Mouse (Mus musculus) embryo, embryonic 9.5 days (tissue): ENCODE measurements around the gene Hist1h2ag.

Experiments
- DNase-seq: peaks from one replicate; pipeline ENCODE4 v3.0.0-alpha.2; 2017; ENCODE audit errors: extremely low spot score

The Hist1h2ag gene

DNA sequence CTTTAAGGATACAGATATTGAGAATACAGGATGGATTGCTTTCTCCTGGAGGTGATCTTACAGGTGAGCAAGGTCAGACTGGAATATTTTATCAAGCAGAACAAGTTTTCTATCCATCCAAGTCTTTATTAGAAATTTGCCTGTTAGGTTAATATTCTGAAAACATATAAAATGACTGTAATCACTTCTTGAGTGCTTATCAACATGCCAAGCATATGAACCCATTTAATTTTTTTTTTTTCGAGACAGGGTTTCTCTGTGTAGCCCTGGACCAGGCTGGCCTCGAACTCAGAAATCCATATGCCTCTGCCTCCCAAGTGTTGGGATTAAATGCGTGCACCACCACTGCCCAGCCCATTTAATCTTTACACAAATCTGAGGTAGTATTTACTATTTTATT lies 5.8 kb downstream of the Hist1h2ag start:
- DNase-seq: no peak

GRCm38 (mm10) chr13:22036149-22036956 lies 6.4 kb downstream of the Hist1h2ag start:
- peak; percentile 82 for DNase-seq

GRCm38 (mm10) chr13:22035267-22036148 lies 7.2 kb downstream of the Hist1h2ag start, which contains the start of the genes Hist1h2ah and Hist1h2bk:
TSS of gene Hist1h2ah (minus strand) at chr13:22035568.
TSS of gene Hist1h2bk (plus strand) at chr13:22035870.
- peak; percentile 97 for DNase-seq

DNA sequence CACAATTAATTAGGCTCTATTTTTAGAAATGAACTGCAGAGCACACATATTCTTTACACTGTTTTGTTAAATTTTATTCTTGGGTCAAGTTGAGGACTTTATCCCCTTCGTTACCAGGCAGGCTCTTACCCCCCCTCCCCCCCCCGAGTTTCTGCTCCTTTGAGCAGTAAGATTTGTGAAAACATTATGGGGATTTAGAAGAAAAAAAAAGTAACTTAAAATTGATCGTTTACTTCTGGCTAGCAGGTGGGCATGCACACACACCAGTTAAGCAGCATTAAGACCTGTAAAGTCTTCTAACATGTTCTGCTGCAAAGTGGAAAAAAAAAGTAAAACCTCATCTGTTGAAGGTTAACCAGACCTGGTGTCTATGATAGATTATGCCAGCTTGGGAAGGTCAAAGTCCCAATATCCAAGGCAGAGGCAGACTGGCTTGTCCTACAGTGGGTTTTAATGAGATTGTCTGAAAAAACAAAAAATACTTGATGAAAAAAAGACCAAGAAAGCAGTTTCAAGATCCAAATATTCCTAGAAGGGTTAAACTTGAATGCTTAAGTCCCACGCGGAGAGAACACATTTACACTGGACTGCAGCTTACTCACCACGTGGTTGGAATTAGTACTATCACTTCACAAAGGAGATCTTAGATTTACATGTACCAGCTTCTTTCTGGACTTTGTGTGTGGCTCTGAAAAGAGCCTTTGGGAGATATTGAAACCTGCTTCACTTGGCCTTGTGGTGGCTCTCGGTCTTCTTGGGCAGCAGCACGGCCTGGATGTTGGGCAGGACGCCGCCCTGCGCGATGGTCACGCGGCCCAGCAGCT lies 8.1 kb downstream of the Hist1h2ag start:
- peak; percentile 74 for DNase-seq

DNA sequence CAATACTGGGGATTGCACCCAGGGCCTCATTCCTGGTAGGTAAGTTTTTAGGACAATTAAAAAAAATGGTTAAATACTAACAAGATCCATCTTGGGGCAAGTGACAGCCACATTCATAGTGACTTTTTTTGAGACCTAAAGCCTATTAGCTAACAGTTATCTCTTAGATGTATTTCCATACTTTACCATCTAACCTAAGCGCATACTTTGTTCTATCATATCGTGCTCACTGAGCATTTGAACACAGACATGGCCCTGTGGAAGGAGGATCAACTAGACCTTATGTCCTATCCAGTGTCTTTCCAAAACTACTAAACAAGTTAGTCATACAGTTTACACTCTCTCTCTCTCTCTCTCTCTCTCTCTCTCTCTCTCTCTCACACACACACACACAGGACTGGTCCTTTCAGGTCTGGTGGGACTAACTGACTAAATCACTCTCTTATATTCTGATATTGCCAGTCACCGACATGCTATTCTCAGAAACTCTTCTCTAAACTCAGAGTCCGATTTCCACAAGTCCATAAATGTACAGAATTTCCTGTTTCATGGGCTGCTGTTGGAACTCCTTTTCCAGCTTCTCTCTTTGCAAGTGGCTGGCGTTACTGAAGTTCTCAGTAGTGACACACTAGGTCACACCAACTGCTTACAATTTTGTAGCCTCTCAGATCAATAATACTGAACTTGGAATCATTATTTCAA lies 8.9 kb downstream of the Hist1h2ag start:
- DNase-seq: peak; percentile 64

DNA sequence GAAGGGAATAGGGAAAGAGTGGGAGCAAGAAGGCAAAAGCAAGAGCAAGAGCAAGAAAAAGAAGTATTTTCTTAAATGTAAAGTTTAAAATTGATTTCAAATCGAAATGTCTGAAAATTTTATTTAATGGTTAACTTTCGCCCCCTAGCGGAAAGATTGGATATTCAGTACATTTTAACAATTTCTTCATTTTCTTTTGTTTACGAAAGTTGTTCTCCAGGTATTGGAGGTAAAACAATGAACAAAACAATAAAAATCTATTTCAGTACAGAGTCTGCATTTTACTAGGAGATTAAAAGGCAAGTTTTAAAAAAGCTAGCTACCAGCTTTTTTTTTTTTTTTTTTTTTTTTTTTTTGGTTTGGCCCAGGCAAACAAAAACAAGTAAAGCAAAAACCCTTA lies 12.3 kb downstream of the Hist1h2ag start:
- DNase-seq: no peak

DNA sequence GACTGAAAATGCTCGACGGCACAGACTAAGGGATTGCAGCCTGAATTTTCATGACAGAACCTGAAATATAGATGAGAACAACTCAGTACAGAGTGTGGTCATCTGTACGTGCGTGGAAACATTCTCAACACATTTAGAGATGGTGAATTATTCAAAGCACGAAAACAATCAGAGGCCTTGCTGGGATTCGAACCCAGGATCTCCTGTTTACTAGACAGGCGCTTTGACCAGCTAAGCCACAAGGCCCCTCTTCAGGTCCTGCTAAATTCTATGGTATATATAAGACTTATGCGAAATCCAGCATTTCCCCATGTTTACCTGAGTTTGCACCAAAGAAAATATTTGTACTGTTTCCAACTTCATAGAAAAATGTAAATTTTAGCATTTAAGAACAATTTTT lies 12.8 kb downstream of the Hist1h2ag start:
- peak; percentile 74 for DNase-seq

GRCm38 (mm10) chr13:22028673-22029460 lies 13.9 kb downstream of the Hist1h2ag start:
- DNase-seq: peak; percentile 96

- DNase-seq: peak; percentile 93
These were observed 16.4 kb downstream of the Hist1h2ag start for GRCm38 (mm10) chr13:22026058-22027031.

- peak; percentile 90 for DNase-seq
These were observed 20.5 kb downstream of the Hist1h2ag start for GRCm38 (mm10) chr13:22022241-22022640.

- peak; percentile 63 for DNase-seq
These were observed 21.2 kb downstream of the Hist1h2ag start for GRCm38 (mm10) chr13:22021581-22021980.

DNA sequence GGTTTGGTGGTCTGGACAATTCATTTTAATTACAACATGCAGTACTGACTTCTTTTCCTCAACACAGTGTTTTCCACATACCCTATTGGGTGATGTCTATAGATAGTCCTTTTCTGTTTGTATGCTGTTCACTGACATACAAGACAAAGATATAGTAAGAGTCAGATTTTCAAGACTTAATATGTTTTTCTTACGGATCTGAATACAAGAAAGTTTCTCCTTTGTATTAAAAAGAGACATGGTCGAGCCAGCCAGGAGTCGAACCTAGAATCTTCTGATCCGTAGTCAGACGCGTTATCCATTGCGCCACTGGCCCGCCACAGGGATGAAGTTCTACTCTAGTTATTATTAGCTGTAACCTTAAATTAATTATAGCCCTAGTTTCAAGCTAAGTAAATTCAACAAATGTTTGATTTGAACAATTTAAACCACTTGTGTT lies 21.8 kb downstream of the Hist1h2ag start:
- peak; percentile 86 for DNase-seq

- DNase-seq: peak; percentile 57
These were observed 22.6 kb downstream of the Hist1h2ag start for GRCm38 (mm10) chr13:22019934-22020835.

DNA sequence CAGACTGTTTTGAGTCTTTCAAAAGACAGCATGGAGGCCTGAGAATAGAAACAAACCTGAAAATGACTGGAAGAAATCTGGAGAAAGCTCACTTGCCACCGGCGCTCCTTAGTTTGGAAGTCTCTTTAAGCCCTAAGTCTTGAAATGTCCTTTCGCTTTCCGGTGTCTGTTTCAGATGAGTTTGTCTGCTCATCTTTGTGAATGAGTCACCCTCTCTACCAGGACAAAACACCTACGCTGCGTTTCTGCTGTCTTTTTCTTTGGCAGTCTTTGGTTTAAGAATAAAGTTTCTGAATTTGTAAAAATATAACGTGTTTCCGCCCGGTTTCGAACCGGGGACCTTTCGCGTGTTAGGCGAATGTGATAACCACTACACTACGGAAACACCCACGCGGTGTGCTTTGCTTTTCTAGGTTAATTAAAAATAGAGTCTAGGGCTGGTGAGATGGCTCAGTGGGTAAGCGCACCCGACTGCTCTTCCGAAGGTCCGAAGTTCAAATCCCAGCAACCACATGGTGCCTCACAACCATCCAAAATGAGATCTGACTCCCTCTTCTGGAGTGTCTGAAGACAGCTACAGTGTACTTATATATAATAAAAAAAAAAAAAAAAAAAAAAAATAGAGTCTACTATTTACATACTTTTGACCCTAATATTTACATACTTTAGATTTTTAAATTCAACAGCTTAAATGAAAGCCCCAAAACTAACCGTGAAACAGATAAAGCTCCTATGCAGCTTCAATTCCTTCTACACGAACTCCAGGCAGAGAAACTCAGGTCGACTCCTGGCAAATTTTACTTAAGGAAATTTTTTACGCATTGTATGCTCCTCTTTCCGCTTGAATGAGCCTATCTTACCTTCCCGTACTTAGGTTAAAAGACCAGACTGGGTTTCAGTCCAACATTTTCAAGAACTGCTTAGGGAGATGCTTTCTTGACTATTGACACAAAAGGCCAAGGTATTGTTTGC lies 27.0 kb downstream of the Hist1h2ag start:
- DNase-seq: peak; percentile 97

DNA sequence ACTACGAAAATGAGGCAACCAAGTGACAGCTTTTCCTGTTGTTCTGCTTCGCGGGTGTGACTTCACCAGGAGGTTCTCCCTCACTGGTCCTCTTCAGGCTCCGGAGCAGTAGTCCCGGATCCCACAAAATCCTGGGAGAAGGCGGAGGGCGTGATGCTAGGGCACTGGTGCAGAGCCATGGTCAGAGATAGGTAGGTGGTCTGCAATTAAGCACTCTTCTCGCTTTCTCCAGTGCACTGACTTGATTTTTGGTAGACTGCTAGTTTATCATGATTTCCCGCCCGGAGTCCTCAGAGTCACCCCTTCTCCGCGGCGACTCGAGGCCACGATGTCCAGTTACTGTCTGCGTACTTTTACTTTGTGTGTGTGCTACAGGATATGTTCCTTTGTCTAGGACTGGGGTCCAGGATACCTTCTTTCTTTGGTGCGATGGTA lies 28.3 kb downstream of the Hist1h2ag start:
- DNase-seq: peak; percentile 43

GRCm38 (mm10) chr13:22013716-22014115 lies 29.0 kb downstream of the Hist1h2ag start:
- peak; percentile 50 for DNase-seq

DNA sequence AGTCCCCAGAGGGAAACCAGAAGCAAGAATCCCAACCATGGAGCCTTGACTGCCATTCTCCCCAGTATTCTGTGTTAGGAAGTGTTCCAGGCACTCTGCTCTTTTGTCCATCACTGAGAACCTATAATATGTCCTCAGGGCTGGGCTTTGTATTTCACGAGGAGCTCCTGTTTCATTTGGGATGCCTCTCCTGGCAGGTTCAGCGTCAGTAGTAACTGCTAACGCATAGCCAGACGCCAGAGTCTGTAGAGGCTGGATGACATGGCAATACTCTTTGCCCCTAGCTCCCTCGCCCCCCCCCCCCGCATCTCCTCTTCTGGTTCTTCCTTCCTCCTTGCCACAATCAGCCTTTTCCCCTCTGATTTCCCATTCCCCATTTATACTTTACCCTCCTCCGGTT lies 33.1 kb downstream of the Hist1h2ag start, which contains the start of gene Prss16:
Gene Prss16, minus strand, starts transcription at position 101 of the 400 bp plus-strand sequence.
- no peak for DNase-seq
